Mouse (Mus musculus) myocyte (in vitro differentiated cells): ENCODE measurements at regions not wholly inside any gene's neighbourhood (a gene's known extent, or its start where the extent isn't known, plus 50 kb on each side); places are given as distances from the start of the nearest gene placed in this dataset.

Experiments used
- CEBPB ChIP-seq: IDR thresholded peaks from 2 replicates; pipeline ENCODE4 v1.6.1; 2011; ENCODE audit warnings: mild to moderate bottlenecking, moderate library complexity; ENCODE audit not compliant: poor library complexity, insufficient read depth, severe bottlenecking
- E2F4 ChIP-seq: IDR thresholded peaks from one replicate; pipeline ENCODE4 v1.6.1; 2011; ENCODE audit warnings: mild to moderate bottlenecking, control low read depth, moderate library complexity; ENCODE audit not compliant: insufficient read depth
- MAX ChIP-seq: IDR thresholded peaks from one replicate; pipeline ENCODE4 v1.6.1; 2011; ENCODE audit warnings: low read depth, mild to moderate bottlenecking, control low read depth
- MYOD1 ChIP-seq, 3 experiments: IDR thresholded peaks; one replicate each; pipeline ENCODE4 v1.6.1; 2011; ENCODE audit warnings: control low read depth in 2 of 3, low read depth in 2 of 3, mild to moderate bottlenecking in 2 of 3, moderate library complexity in 1 of 3; ENCODE audit not compliant: insufficient read length in 2 of 3, control insufficient read depth in 1 of 3
- MYOG ChIP-seq, 3 experiments: IDR thresholded peaks; one replicate each; pipeline ENCODE4 v1.6.1; 2011; ENCODE audit warnings: control low read depth in 2 of 3, low read depth in 2 of 3, mild to moderate bottlenecking in 2 of 3; ENCODE audit not compliant: insufficient read length in 2 of 3, control insufficient read depth in 1 of 3, insufficient read depth in 1 of 3
- POLR2A ChIP-seq: IDR thresholded peaks from one replicate; pipeline ENCODE4 v1.6.1; 2011; ENCODE audit warnings: low read depth, mild to moderate bottlenecking, control low read depth, moderate library complexity; ENCODE audit not compliant: insufficient read length
- SRF ChIP-seq: IDR thresholded peaks from one replicate; pipeline ENCODE4 v1.6.1; 2011; ENCODE audit warnings: low read depth; ENCODE audit not compliant: control insufficient read depth, insufficient read length
- TCF12 ChIP-seq: IDR thresholded peaks from one replicate; pipeline ENCODE4 v1.6.1; 2011; ENCODE audit warnings: mild to moderate bottlenecking, control low read depth; ENCODE audit not compliant: poor library complexity, insufficient read depth, severe bottlenecking
- USF1 ChIP-seq: IDR thresholded peaks from one replicate; pipeline ENCODE4 v1.6.1; 2011; ENCODE audit warnings: low read depth, mild to moderate bottlenecking, control low read depth, moderate library complexity

DNA sequence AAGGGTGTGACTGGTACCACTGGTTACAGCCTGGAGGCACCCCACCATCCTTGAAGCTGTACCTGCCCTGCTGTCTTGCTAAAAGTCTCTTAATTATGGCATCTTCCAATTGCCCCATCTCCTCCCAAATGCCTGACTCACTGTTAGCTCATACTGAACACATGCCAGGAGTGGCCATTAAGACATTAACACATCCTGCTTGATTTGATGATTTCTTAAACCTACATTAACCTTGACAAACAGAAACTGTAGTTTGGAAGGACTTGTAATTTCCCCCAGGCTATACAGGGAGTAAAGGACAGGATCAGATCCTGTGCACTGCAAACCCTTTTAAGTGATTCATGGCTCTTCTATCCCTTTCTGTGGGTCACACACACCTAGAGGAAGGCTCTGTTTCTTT lies 64.6 kb downstream of the Pthlh start:
- no peak for TF ChIP-seq CEBPB
- TF ChIP-seq SRF = no peak
- TF ChIP-seq TCF12 = no peak
- no peak for TF ChIP-seq POLR2A
- no peak for TF ChIP-seq MYOG (IDR thresholded peaks at IDR 0.05; ENCODE audit: control insufficient read depth in 1 of 3, insufficient read depth in 1 of 3, insufficient read length in 2 of 3, low read depth in 2 of 3)
- TF ChIP-seq USF1 = no peak
- no peak for TF ChIP-seq MAX
- TF ChIP-seq MYOD1 (IDR thresholded peaks at IDR 0.05; ENCODE audit: control insufficient read depth in 1 of 3, insufficient read length in 2 of 3, low read depth in 2 of 3) = no peak
- no peak for TF ChIP-seq E2F4
